Comparison of ENCODE assay signal across 8 mouse cellular contexts in genomic region chr1:97661406-97662241, GRCm38 (mm10). TPM values are rescaled to one million over a fixed set of nuclear protein-coding genes. Genes with fewer than 3 reads are reported as not detected.
DNase-seq lines count a peak whose midpoint lies in the region; ATAC-seq lines count a peak whose summit lies in the region.

Gene D1Ertd622e (minus strand): TSS chr1:97662074.

- H3K4me1 ChIP-seq in hindbrain, embryonic 14.5 days (replicated peaks; ENCODE audit: control insufficient read depth, insufficient read depth, low read length), result peaks cover 36% of the 10 kb centered on the region

- H3K27me3 ChIP-seq in hindbrain, embryonic 14.5 days (ENCODE audit: control insufficient read depth, insufficient read depth, low read length), result no peaks in the 10 kb centered on the region

- H3K4me3 ChIP-seq in hindbrain, embryonic 14.5 days (replicated peaks; ENCODE audit: low read length), result peak within 1 kb of the TSS; percentile 92
- H3K4me3 ChIP-seq in macrophage (ENCODE audit: inconsistent target), result peak within 1 kb of the TSS; percentile 51

- peaks cover 41% of the 10 kb centered on the region for H3K79me2 ChIP-seq in macrophage (ENCODE audit: inconsistent target)

- peak; percentile 94 for ATAC-seq in hindbrain, embryonic 14.5 days (ENCODE audit: low FRiP score)

- peak within 1 kb of the TSS; percentile 66 for H3K4me2 ChIP-seq in hindbrain, embryonic 14.5 days (replicated peaks)

- no peaks in the 10 kb centered on the region for H3K36me3 ChIP-seq in hindbrain, embryonic 14.5 days (replicated peaks; ENCODE audit: control insufficient read depth, insufficient read depth)
- H3K36me3 ChIP-seq in macrophage (ENCODE audit: inconsistent target), result no peaks in the 10 kb centered on the region

- WGBS in hindbrain, embryonic 14.5 days, result under 1% methylated on average over 63 of the region's 106 CpGs
- WGBS in macrophage (ENCODE audit: missing documents), result under 1% methylated on average over 79 of the region's 106 CpGs

- peak; percentile 11 for DNase-seq in WW6 (ENCODE audit: low read depth, low spot score)
- peak; percentile 88 to 92 for DNase-seq in cerebellum, postnatal 25 days
- DNase-seq in frontal cortex, postnatal 36 days (ENCODE audit: low spot score in 2 of 2), result peak; percentile 80 to 82
- peak; percentile 85 for DNase-seq in hindbrain, embryonic 14.5 days (ENCODE audit: low spot score)
- DNase-seq in left cerebral cortex, adult 18-20 months (ENCODE audit: low spot score in 2 of 2), result peak; percentile 70 to 86
- peak; percentile 86 for DNase-seq in right cerebral cortex, adult 18-20 months
- DNase-seq in urinary bladder, adult 2 months (ENCODE audit: low spot score), result peak; percentile 74

- H3K27ac ChIP-seq in hindbrain, embryonic 14.5 days, result peak within 1 kb of the TSS; percentile 99
- H3K27ac ChIP-seq in macrophage, result peak within 1 kb of the TSS; percentile 95

- peak within 1 kb of the TSS; percentile 97 for H3K9ac ChIP-seq in hindbrain, embryonic 14.5 days

- no peaks in the 10 kb centered on the region for H3K9me3 ChIP-seq in hindbrain, embryonic 14.5 days (ENCODE audit: control insufficient read depth, low read length)

RNA-seq across cellular contexts. Expression of gene D1Ertd622e, which starts in this region (rescaled TPM):
- polyA plus RNA-seq in hindbrain, embryonic 14.5 days (2014; fragmentation: Nextera tagmentation; extraction: Ambion mirVana), result 62.8 and 75.9 TPM in 2 replicates
- total RNA-seq in left cerebral cortex, adult 18-20 months (2021), result 10 to 100 TPM; 68.4 to 81.3 TPM
- total RNA-seq in macrophage (2018; cell fraction: chromatin; rRNA removed), result 100 to 1,000 TPM in 1 of 26 experiments, 10 to 100 TPM in 20, 1 to 10 TPM in 5; 6.4 to 109 (median 22.0) TPM
- total RNA-seq in macrophage (2018; cell fraction: cytosol; rRNA removed), result 100 to 1,000 TPM in 1 of 26 experiments, 10 to 100 TPM in 25; 55.1 to 152 (median 72.1) TPM
- 100 to 1,000 TPM in 1 of 26 experiments, 10 to 100 TPM in 25; 13.7 to 108 (median 47.6) TPM for total RNA-seq in macrophage (2018; cell fraction: nucleus; rRNA removed)
- 51.1 to 93.2 TPM (median 65.8 TPM) in 3 replicates for polyA plus RNA-seq in macrophage (2018)
- 14.9 and 17.7 TPM in 2 replicates for polyA plus RNA-seq in urinary bladder, adult 2 months (2012; rRNA removed)

Comparison
In these comparisons a context has a peak if more than half of its experiments do, and no peak if none do; other contexts are left out.
1. Peak in every context shown above with its lines: DNase-seq, ATAC-seq, H3K4me3 ChIP-seq and H3K27ac ChIP-seq.
2. DNase-seq: peak in every context shown above with its lines; median percentile 90 in cerebellum, postnatal 25 days; 86 in right cerebral cortex, adult 18-20 months; 85 in hindbrain, embryonic 14.5 days; 81 in frontal cortex, postnatal 36 days; 78 in left cerebral cortex, adult 18-20 months; 74 in urinary bladder, adult 2 months; 11 in WW6.